Mouse (Mus musculus): ENCODE results near the gene Olfr437. TPM values are rescaled to one million over a fixed set of nuclear protein-coding genes. Genes with fewer than 3 reads are reported as not detected.
"Not testable (repeated sequence)": the region's sequence is repeated elsewhere in the genome, so short reads cannot be mapped to it uniquely, and the experiment has no call there.

Olfr437 gene
- total RNA-seq (2015), result not detected in 2 replicates
- not detected in 2 replicates for total RNA-seq (2017)

- ATAC-seq (ENCODE audit: poor library complexity, severe bottlenecking), result no peak
Observed at GRCm38 (mm10) chr6:43162982-43163381, at the start of gene Olfr437. Olfr437 (plus strand) TSS chr6:43163282.

- ATAC-seq (ENCODE audit: poor library complexity, severe bottlenecking), result not testable (repeated sequence)
Observed at GRCm38 (mm10) chr6:43146267-43146666, 16.8 kb upstream of the Olfr437 start, which contains the start of gene Olfr237-ps1. Olfr237-ps1 (plus strand) TSS chr6:43146567.

GRCm38 (mm10) chr6:43159502-43159901, 3.6 kb upstream of the Olfr437 start:
- no peak for ATAC-seq (ENCODE audit: poor library complexity, severe bottlenecking)

- no peak for ATAC-seq (ENCODE audit: poor library complexity, severe bottlenecking)
Observed at GRCm38 (mm10) chr6:43167246-43167645, 4.2 kb downstream of the Olfr437 start.

- ATAC-seq (ENCODE audit: poor library complexity, severe bottlenecking), result no peak
Observed at GRCm38 (mm10) chr6:43171840-43172239, 8.8 kb downstream of the Olfr437 start, which contains the start of gene Olfr13. Olfr13 (plus strand) TSS chr6:43172140.

- no peak for ATAC-seq (ENCODE audit: poor library complexity, severe bottlenecking)
Observed at GRCm38 (mm10) chr6:43178129-43178528, 15.0 kb downstream of the Olfr437 start.

- no peak for ATAC-seq (ENCODE audit: poor library complexity, severe bottlenecking)
Observed at GRCm38 (mm10) chr6:43178584-43179501, 15.8 kb downstream of the Olfr437 start.

GRCm38 (mm10) chr6:43190986-43191385, 27.9 kb downstream of the Olfr437 start:
- no peak for ATAC-seq (ENCODE audit: poor library complexity, severe bottlenecking)

GRCm38 (mm10) chr6:43196781-43197180, 33.7 kb downstream of the Olfr437 start, which contains the start of gene Olfr435:
Olfr435 (plus strand) TSS chr6:43197146.
- ATAC-seq (ENCODE audit: poor library complexity, severe bottlenecking), result no peak

- no peak for ATAC-seq (ENCODE audit: poor library complexity, severe bottlenecking)
Observed at GRCm38 (mm10) chr6:43198094-43198493, 35.0 kb downstream of the Olfr437 start.

GRCm38 (mm10) chr6:43202786-43203185, 39.7 kb downstream of the Olfr437 start:
- no peak for ATAC-seq (ENCODE audit: poor library complexity, severe bottlenecking)

GRCm38 (mm10) chr6:43205355-43205754, 42.3 kb downstream of the Olfr437 start:
- no peak for ATAC-seq (ENCODE audit: poor library complexity, severe bottlenecking)

- ATAC-seq (ENCODE audit: poor library complexity, severe bottlenecking), result not testable (repeated sequence)
Observed at GRCm38 (mm10) chr6:43212873-43213272, 49.8 kb downstream of the Olfr437 start, which contains the start of gene Olfr434. Olfr434 (plus strand) TSS chr6:43213021.

Other genes with a start within 250 kb of the Olfr437 start
- not detected in 2 replicates for gene Olfr446, start 241.9 kb upstream of the Olfr437 start, total RNA-seq (2015)
- gene Olfr446, start 241.9 kb upstream of the Olfr437 start, total RNA-seq (2017), result not detected in 2 replicates
- gene Olfr444, start 214.2 kb upstream of the Olfr437 start, total RNA-seq (2015), result not detected in 2 replicates
- not detected in 2 replicates for gene Olfr444, start 214.2 kb upstream of the Olfr437 start, total RNA-seq (2017)
- not detected in 2 replicates for gene Olfr441, start 56.9 kb upstream of the Olfr437 start, total RNA-seq (2015)
- gene Olfr441, start 56.9 kb upstream of the Olfr437 start, total RNA-seq (2017), result not detected in 2 replicates
- gene Olfr237-ps1, start 16.7 kb upstream of the Olfr437 start, total RNA-seq (2015), result not detected in 2 replicates
- gene Olfr237-ps1, start 16.7 kb upstream of the Olfr437 start, total RNA-seq (2017), result not detected in 2 replicates
- gene Olfr13, start 8.9 kb downstream of the Olfr437 start, total RNA-seq (2015), result not detected in 2 replicates
- 0.40 TPM in 1 of 2 replicates, not detected in the other for gene Olfr13, start 8.9 kb downstream of the Olfr437 start, total RNA-seq (2017)
- not detected in 2 replicates for gene Olfr435, start 33.9 kb downstream of the Olfr437 start, total RNA-seq (2015)
- not detected in 2 replicates for gene Olfr435, start 33.9 kb downstream of the Olfr437 start, total RNA-seq (2017)
- not detected in 2 replicates for gene Olfr434, start 49.7 kb downstream of the Olfr437 start, total RNA-seq (2015)
- gene Olfr434, start 49.7 kb downstream of the Olfr437 start, total RNA-seq (2017), result not detected in 2 replicates
- gene Olfr47, start 68.2 kb downstream of the Olfr437 start, total RNA-seq (2015), result not detected in 2 replicates
- not detected in 2 replicates for gene Olfr47, start 68.2 kb downstream of the Olfr437 start, total RNA-seq (2017)
- gene Arhgef5, start 102.3 kb downstream of the Olfr437 start, total RNA-seq (2015), result 0.18 and 0.40 TPM in 2 replicates
- gene Arhgef5, start 102.3 kb downstream of the Olfr437 start, total RNA-seq (2017), result 0.24 and 0.33 TPM in 2 replicates
- gene Nobox, start 146.3 kb downstream of the Olfr437 start, total RNA-seq (2015), result not detected in 2 replicates
- not detected in 2 replicates for gene Nobox, start 146.3 kb downstream of the Olfr437 start, total RNA-seq (2017)